Mouse (Mus musculus) kidney, embryonic 14.5 days (tissue): ENCODE measurements at regions not wholly inside any gene's neighbourhood (a gene's known extent, or its start where the extent isn't known, plus 50 kb on each side); places are given as distances from the start of the nearest gene placed in this dataset.

Experiments
- ATAC-seq: fragments of 200-750 bp; cut with Nextera tagmentation; 2 replicates; pipeline ENCODE4 v1.8.0; 2017; ENCODE audit warnings: moderate number of reproducible peaks, mild to moderate bottlenecking, moderate TSS enrichment, moderate library complexity; ENCODE audit not compliant: low FRiP score, low TSS enrichment
- H3K27ac ChIP-seq: fragments of 300-500 bp; sonication (generic); 2 replicates; pipeline ENCODE4 v1.5.1; 2014; ENCODE audit warnings: low read depth, mild to moderate bottlenecking, low read length, moderate library complexity, mixed read lengths
- H3K27me3 ChIP-seq: fragments of 300-500 bp; sonication (generic); 2 replicates; pipeline ENCODE4 v1.6.1; 2014; ENCODE audit warnings: mild to moderate bottlenecking, low read length; ENCODE audit not compliant: control insufficient read depth, insufficient read depth
- H3K36me3 ChIP-seq: fragments of 300-500 bp; sonication (generic); 2 replicates; pipeline ENCODE4 v1.6.1; 2014; ENCODE audit warnings: low read length, mixed read lengths; ENCODE audit not compliant: control insufficient read depth, insufficient read depth
- H3K4me1 ChIP-seq: fragments of 300-500 bp; sonication (generic); 2 replicates; pipeline ENCODE4 v1.6.1; 2014; ENCODE audit warnings: low read length, mixed read lengths; ENCODE audit not compliant: control insufficient read depth, insufficient read depth
- H3K4me2 ChIP-seq: fragments of 300-500 bp; sonication (generic); replicated peaks from 2 replicates; pipeline ENCODE4 v1.6.1; 2014; ENCODE audit warnings: low read depth, mild to moderate bottlenecking, low read length
- H3K4me3 ChIP-seq: fragments of 300-500 bp; sonication (generic); 2 replicates; pipeline ENCODE4 v1.5.1; 2014; ENCODE audit warnings: mild to moderate bottlenecking, low read length
- H3K9ac ChIP-seq: fragments of 300-500 bp; sonication (generic); 2 replicates; pipeline ENCODE4 v1.6.1; 2014; ENCODE audit warnings: low read depth, mild to moderate bottlenecking, low read length, moderate library complexity
- H3K9me3 ChIP-seq: fragments of 300-500 bp; sonication (generic); 2 replicates; pipeline ENCODE4 v1.6.1; 2016; ENCODE audit warnings: low read length; ENCODE audit not compliant: control insufficient read depth
- WGBS: fragments of 180-500 bp; shearing (Covaris S2); extraction: QIAGEN DNeasy Blood & Tissue Kit; methylation state at CpG from one replicate; pipeline ENCODE4 v1.1.7; 2014; 5-methylcytosine and 5-hydroxymethylcytosine counted together

GRCm38 (mm10) chr2:73985238-73985910 is 74.2 kb upstream of the Atp5g3 start:
- Histone ChIP-seq H3K4me3 (no peak overlapping the region), H3K27ac (no peak overlapping the region), H3K4me2 (no peak overlapping the region), H3K36me3 (no peaks in the 10 kb centered on the region), H3K27me3 (no peaks in the 10 kb centered on the region), H3K9me3 (no peaks in the 10 kb centered on the region), H3K9ac (no peak overlapping the region), H3K4me1 (no peaks in the 10 kb centered on the region)
- 84% methylated on average over 14 of the region's 14 CpGs for WGBS
- no peak for ATAC-seq

- Histone ChIP-seq H3K4me1 (no peaks in the 10 kb centered on the region), H3K36me3 (no peaks in the 10 kb centered on the region), H3K27ac (no peak overlapping the region), H3K9me3 (no peaks in the 10 kb centered on the region), H3K27me3 (peaks cover 5% of the 10 kb centered on the region; the same call in 1 of the 2 replicates), H3K9ac (no peak overlapping the region), H3K4me3 (no peak overlapping the region), H3K4me2 (no peak overlapping the region)
- 8% methylated on average over 4 of the region's 4 CpGs for WGBS
- no peak for ATAC-seq
These were observed 72.0 kb upstream of the Atp5g3 start for GRCm38 (mm10) chr2:73983166-73983565.

- 14% methylated on average over 15 of the region's 15 CpGs for WGBS
- Histone ChIP-seq H3K36me3 (no peaks in the 10 kb centered on the region), H3K9ac (no peak overlapping the region), H3K4me2 (no peak overlapping the region), H3K27me3 (peaks cover 5% of the 10 kb centered on the region; the same call in 1 of the 2 replicates), H3K9me3 (no peaks in the 10 kb centered on the region), H3K4me1 (no peaks in the 10 kb centered on the region), H3K4me3 (no peak overlapping the region), H3K27ac (no peak overlapping the region)
- no peak for ATAC-seq
These were observed 66.9 kb upstream of the Atp5g3 start for GRCm38 (mm10) chr2:73978072-73978471.

- WGBS, result 79% methylated on average over 3 of the region's 3 CpGs
- Histone ChIP-seq H3K27me3 (no peaks in the 10 kb centered on the region; the same call in 1 of the 2 replicates), H3K4me1 (no peaks in the 10 kb centered on the region), H3K9ac (no peak overlapping the region), H3K9me3 (no peaks in the 10 kb centered on the region), H3K36me3 (no peaks in the 10 kb centered on the region), H3K4me2 (no peak overlapping the region), H3K27ac (no peak overlapping the region), H3K4me3 (no peak overlapping the region)
- no peak for ATAC-seq
These were observed 62.6 kb upstream of the Atp5g3 start for GRCm38 (mm10) chr2:73973774-73974173.

GRCm38 (mm10) chr2:73967618-73968017 is 56.5 kb upstream of the Atp5g3 start:
- H3K9ac ChIP-seq, result no peak overlapping the region
- 66% methylated on average over 7 of the region's 7 CpGs for WGBS
- no peaks in the 10 kb centered on the region for H3K36me3 ChIP-seq
- H3K4me1 ChIP-seq, result no peaks in the 10 kb centered on the region
- no peaks in the 10 kb centered on the region for H3K27me3 ChIP-seq
- H3K4me3 ChIP-seq, result no peak overlapping the region
- no peak overlapping the region for H3K4me2 ChIP-seq
- no peak overlapping the region for H3K27ac ChIP-seq
- no peak for ATAC-seq
- no peaks in the 10 kb centered on the region for H3K9me3 ChIP-seq

GRCm38 (mm10) chr2:73965595-73965994 is 54.5 kb upstream of the Atp5g3 start:
- Histone ChIP-seq H3K9me3 (no peaks in the 10 kb centered on the region), H3K4me2 (no peak overlapping the region), H3K27ac (no peak overlapping the region), H3K27me3 (no peaks in the 10 kb centered on the region), H3K9ac (no peak overlapping the region), H3K36me3 (no peaks in the 10 kb centered on the region), H3K4me1 (no peaks in the 10 kb centered on the region), H3K4me3 (no peak overlapping the region)
- WGBS, result 14% methylated on average over 4 of the region's 4 CpGs
- ATAC-seq, result no peak
